Mouse (Mus musculus): ENCODE results near the gene Pygb.
A peak's percentile ranks its signal among the peaks of the same experiment; 100 is the strongest.

Gene Pygb

GRCm38 (mm10) chr2:150786251-150787180 lies at the start of gene Pygb:
TSS of gene Pygb (plus strand) at chr2:150786735.
- DNase-seq, result peak; percentile 91

- DNase-seq, result no peak
Measured at GRCm38 (mm10) chr2:150737881-150738280, 48.7 kb upstream of the Pygb start.

GRCm38 (mm10) chr2:150740145-150740841 lies 46.2 kb upstream of the Pygb start:
- DNase-seq, result no peak

GRCm38 (mm10) chr2:150741405-150741804 lies 45.1 kb upstream of the Pygb start:
- DNase-seq, result no peak

- no peak for DNase-seq
Measured at GRCm38 (mm10) chr2:150745016-150745415, 41.5 kb upstream of the Pygb start.

GRCm38 (mm10) chr2:150748854-150749253 lies 37.7 kb upstream of the Pygb start, which contains the start of gene Entpd6:
TSS of gene Entpd6 (plus strand) at chr2:150749042.
- peak; percentile 96 for DNase-seq

- peak; percentile 38 for DNase-seq
Measured at GRCm38 (mm10) chr2:150749283-150749682, 37.3 kb upstream of the Pygb start.

- peak; percentile 51 for DNase-seq
Measured at GRCm38 (mm10) chr2:150750129-150750979, 36.2 kb upstream of the Pygb start.

- no peak for DNase-seq
Measured at GRCm38 (mm10) chr2:150755016-150755415, 31.5 kb upstream of the Pygb start.

- no peak for DNase-seq
Measured at GRCm38 (mm10) chr2:150761476-150761875, 25.1 kb upstream of the Pygb start.

- DNase-seq, result no peak
Measured at GRCm38 (mm10) chr2:150765619-150766018, 20.9 kb upstream of the Pygb start.

- peak; percentile 71 for DNase-seq
Measured at GRCm38 (mm10) chr2:150766083-150766862, 20.3 kb upstream of the Pygb start.

GRCm38 (mm10) chr2:150768678-150769077 lies 17.9 kb upstream of the Pygb start:
- DNase-seq, result no peak

GRCm38 (mm10) chr2:150770747-150771146 lies 15.8 kb upstream of the Pygb start:
- peak; percentile 93 for DNase-seq

- no peak for DNase-seq
Measured at GRCm38 (mm10) chr2:150771169-150771568, 15.4 kb upstream of the Pygb start.

GRCm38 (mm10) chr2:150771996-150772395 lies 14.5 kb upstream of the Pygb start:
- DNase-seq, result no peak

GRCm38 (mm10) chr2:150772466-150773119 lies 13.9 kb upstream of the Pygb start:
- no peak for DNase-seq

- DNase-seq, result no peak
Measured at GRCm38 (mm10) chr2:150782801-150783200, 3.7 kb upstream of the Pygb start.

GRCm38 (mm10) chr2:150787234-150787771 lies 768 bp downstream of the Pygb start:
- peak; percentile 35 for DNase-seq

GRCm38 (mm10) chr2:150788768-150789550 lies 2.4 kb downstream of the Pygb start:
- peak; percentile 85 for DNase-seq

Measured in kidney, postnatal 14 days (tissue).